Mouse (Mus musculus): ENCODE measurements around the gene Hnrnpd. TPM values are rescaled to one million over a fixed set of nuclear protein-coding genes. Genes with fewer than 3 reads are reported as not detected.

The Hnrnpd gene
- polyA plus RNA-seq, 1 experiment from 2014 or later, result 161 TPM

Other genes with a start within 250 kb of the Hnrnpd start
- 54.2 and 56.7 TPM in 2 replicates for gene Rasgef1b, start 249.9 kb downstream of the Hnrnpd start, polyA plus RNA-seq (2015; fragmentation: Nextera tagmentation; extraction: Ambion mirVana)
- 0.76 and 1.2 TPM in 2 replicates for gene Vamp9, start 72.7 kb downstream of the Hnrnpd start, polyA plus RNA-seq (2015; fragmentation: Nextera tagmentation; extraction: Ambion mirVana)
- gene 4930524J08Rik, start 123 bp upstream of the Hnrnpd start, polyA plus RNA-seq (2015; fragmentation: Nextera tagmentation; extraction: Ambion mirVana), result 2.5 and 3.8 TPM in 2 replicates
- 186 and 197 TPM in 2 replicates for gene Hnrnpdl, start 60.7 kb upstream of the Hnrnpd start, polyA plus RNA-seq (2015; fragmentation: Nextera tagmentation; extraction: Ambion mirVana)
- 50.6 and 55.5 TPM in 2 replicates for gene Enoph1, start 61.0 kb upstream of the Hnrnpd start, polyA plus RNA-seq (2015; fragmentation: Nextera tagmentation; extraction: Ambion mirVana)
- gene Tmem150c, start 180.9 kb upstream of the Hnrnpd start, polyA plus RNA-seq (2015; fragmentation: Nextera tagmentation; extraction: Ambion mirVana), result 31.2 and 36.4 TPM in 2 replicates